Mouse (Mus musculus) C2C12 (cell line): Measurements from ENCODE around the gene Gbe1. TPM values are rescaled to one million over a fixed set of nuclear protein-coding genes. Genes with fewer than 3 reads are reported as not detected.

ENCODE experiments used
- H3K27me3 ChIP-seq: one replicate; pipeline ENCODE4 v1.6.1; 2011; ENCODE audit not compliant: control insufficient read depth, insufficient read depth, insufficient read length
- H3K36me3 ChIP-seq: one replicate; pipeline ENCODE4 v1.6.1; 2011; ENCODE audit not compliant: control insufficient read depth, insufficient read depth
- H3K4me3 ChIP-seq: one replicate; pipeline ENCODE4 v1.5.1; 2011; ENCODE audit warnings: mild to moderate bottlenecking, control low read depth; ENCODE audit not compliant: poor library complexity, insufficient read depth, severe bottlenecking
- H3K79me2 ChIP-seq: one replicate; pipeline ENCODE4 v1.6.1; 2011; ENCODE audit not compliant: control insufficient read depth, insufficient read depth
- H3K79me3 ChIP-seq: one replicate; pipeline ENCODE4 v1.6.1; 2011; ENCODE audit warnings: low read depth, control low read depth
- H3ac ChIP-seq: one replicate; pipeline ENCODE3; 2011; ENCODE audit warnings: low read depth; ENCODE audit not compliant: control insufficient read depth, insufficient read length
- CEBPB ChIP-seq: IDR thresholded peaks from one replicate; pipeline ENCODE4 v1.6.1; 2011; ENCODE audit warnings: low read depth, mild to moderate bottlenecking, control low read depth, moderate library complexity
- CTCF ChIP-seq: IDR thresholded peaks from one replicate; pipeline ENCODE4 v1.5.1; 2011; ENCODE audit not compliant: control insufficient read depth, insufficient read depth, insufficient read length
- FOSL1 ChIP-seq: IDR thresholded peaks from one replicate; pipeline ENCODE4 v1.8.0; 2011; ENCODE audit warnings: mild to moderate bottlenecking, low read length; ENCODE audit not compliant: poor library complexity, insufficient read depth, severe bottlenecking
- MAX ChIP-seq: IDR thresholded peaks from one replicate; pipeline ENCODE4 v1.6.1; 2011; ENCODE audit warnings: mild to moderate bottlenecking, control low read depth
- MYOD1 ChIP-seq: IDR thresholded peaks from one replicate; pipeline ENCODE4 v1.6.1; 2011; ENCODE audit warnings: low read depth; ENCODE audit not compliant: control insufficient read depth, insufficient read length
- MYOG ChIP-seq: IDR thresholded peaks from one replicate; pipeline ENCODE4 v1.6.1; 2011; ENCODE audit not compliant: control insufficient read depth, insufficient read length; ENCODE audit errors: extremely low read depth
- USF1 ChIP-seq: IDR thresholded peaks from one replicate; pipeline ENCODE4 v1.6.1; 2011; ENCODE audit warnings: low read depth, mild to moderate bottlenecking, control low read depth, moderate library complexity
- long read RNA-seq, 2 experiments: library from polyadenylated mRNA; unstranded; transcript quantifications; one replicate each; pipeline ENCODE4 v2.0.0; 2019 to 2020
- polyA plus RNA-seq: library from polyadenylated mRNA; unstranded; fragments of >200 nt; fragmentation: generic; extraction: Trizol; gene quantifications from one replicate; pipeline ENCODE4 v1.2.1, GENCODE M21; 2012; ENCODE audit warnings: missing spikeins

Gene Gbe1
- 5.5 TPM for polyA plus RNA-seq
- long read RNA-seq, experiment 1, partial matches to known transcripts: 2 of 13 reads
- long read RNA-seq, experiment 1, other reads (novel, unspliced or antisense): 10 of 13 reads
- long read RNA-seq, experiment 2, transcript Gbe1-207 (14 exons, 3,303 nt): major isoform, 7 of 128 reads
- long read RNA-seq, experiment 2, partial matches to known transcripts: 2 of 128 reads
- long read RNA-seq, experiment 2, other reads (novel, unspliced or antisense): 119 of 128 reads

DNA sequence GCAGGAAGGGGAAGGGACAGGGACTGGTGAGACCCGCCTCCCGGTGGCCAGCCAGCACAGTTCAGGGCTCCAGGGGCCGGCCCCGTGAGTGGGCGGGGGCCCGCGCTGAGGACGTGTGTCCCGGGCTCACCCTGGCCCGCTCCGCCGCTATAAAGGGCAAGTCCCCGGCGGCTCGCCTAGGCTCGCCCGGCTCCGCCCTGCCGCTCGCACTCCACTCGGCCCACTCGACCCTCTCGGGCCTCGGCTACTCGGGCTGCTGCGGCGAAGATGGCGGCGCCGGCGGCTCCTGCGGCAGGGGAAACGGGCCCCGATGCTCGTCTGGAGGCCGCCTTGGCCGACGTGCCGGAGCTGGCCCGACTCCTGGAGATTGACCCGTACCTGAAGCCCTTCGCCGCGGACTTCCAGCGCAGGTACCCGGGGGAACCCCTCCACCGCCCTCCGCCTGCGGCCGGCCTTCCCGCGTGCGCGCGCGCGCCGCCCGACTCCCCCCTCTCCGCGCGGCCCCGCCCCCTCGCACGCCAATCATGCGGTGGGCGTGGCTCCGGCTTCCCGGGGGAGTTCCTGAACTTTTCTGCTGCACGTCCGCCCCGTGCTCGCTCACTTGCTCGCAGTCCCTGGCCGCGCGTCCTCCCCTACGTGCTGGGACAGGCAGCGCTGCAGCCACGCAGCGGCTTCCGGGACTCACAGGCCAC, at the start of gene Gbe1:
Gene Gbe1 (plus strand): TSS at position 64 of the 692 bp plus-strand sequence.
- Histone ChIP-seq H3K4me3 (peak within 1 kb of the TSS; percentile 52), H3K36me3 (no peaks in the 10 kb centered on the region), H3K79me3 (no peaks in the 10 kb centered on the region), H3K27me3 (no peaks in the 10 kb centered on the region), H3K79me2 (peaks cover 8% of the 10 kb centered on the region), H3ac (peak within 1 kb of the TSS; percentile 96)
- TF ChIP-seq USF1 (no peak), MYOD1 (no peak), MAX (peak; percentile 14), MYOG (no peak), FOSL1 (no peak), CEBPB (no peak), CTCF (no peak)

DNA sequence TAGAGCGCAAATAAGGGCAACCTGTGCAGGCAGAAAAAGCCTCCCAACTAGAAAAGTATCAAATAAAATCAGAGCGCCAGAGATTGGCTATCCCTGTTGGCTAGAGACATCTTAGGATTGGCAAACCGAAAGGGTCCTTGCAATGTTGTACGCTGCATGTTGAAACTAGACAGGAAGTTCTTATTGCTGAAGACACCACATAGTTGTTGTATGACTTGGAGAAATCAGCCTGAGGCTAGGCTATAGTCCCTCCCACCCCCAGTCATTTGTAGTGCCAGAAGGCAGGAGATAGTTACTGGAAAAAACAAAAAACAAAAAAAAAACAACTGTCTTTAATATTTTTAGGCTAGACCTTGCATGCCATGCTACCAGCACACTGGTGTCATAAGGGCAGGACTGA, 3.1 kb upstream of the Gbe1 start:
- no peaks in the 10 kb centered on the region for H3K79me3 ChIP-seq
- peaks cover 8% of the 10 kb centered on the region for H3K79me2 ChIP-seq
- no peak overlapping the region for H3K4me3 ChIP-seq
- no peaks in the 10 kb centered on the region for H3K36me3 ChIP-seq
- H3ac ChIP-seq: no peak overlapping the region
- no peaks in the 10 kb centered on the region for H3K27me3 ChIP-seq
- TF ChIP-seq CEBPB (no peak), MYOD1 (no peak), MAX (no peak), MYOG (no peak), FOSL1 (no peak), USF1 (no peak), CTCF (no peak)

DNA sequence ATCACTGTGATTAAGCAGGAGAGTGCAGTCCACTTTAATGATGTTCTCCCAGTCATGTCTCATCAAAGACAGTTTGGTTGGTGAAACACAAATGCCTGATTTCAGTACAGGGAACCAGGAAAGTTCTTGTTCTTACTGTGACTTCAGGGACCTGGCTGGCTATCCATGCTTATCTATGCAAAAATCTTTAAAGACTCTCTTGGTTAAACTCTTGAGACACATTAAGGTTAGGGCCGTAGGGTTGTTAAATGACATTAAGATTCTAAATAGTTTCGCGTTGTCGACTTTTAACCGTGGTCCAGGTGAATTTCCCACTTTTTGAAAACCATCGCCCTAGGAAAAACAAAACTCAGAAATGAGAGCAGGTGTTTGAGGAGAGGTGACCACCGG, 258 bp upstream of the Gbe1 start:
- H3ac ChIP-seq: peak overlapping the region; percentile 96
- TF ChIP-seq FOSL1 (no peak), USF1 (no peak), CTCF (no peak), MYOD1 (no peak), MYOG (no peak), CEBPB (no peak), MAX (no peak)
- peak overlapping the region; percentile 52 for H3K4me3 ChIP-seq
- H3K27me3 ChIP-seq: no peaks in the 10 kb centered on the region
- no peaks in the 10 kb centered on the region for H3K36me3 ChIP-seq
- peaks cover 8% of the 10 kb centered on the region for H3K79me2 ChIP-seq
- no peaks in the 10 kb centered on the region for H3K79me3 ChIP-seq

DNA sequence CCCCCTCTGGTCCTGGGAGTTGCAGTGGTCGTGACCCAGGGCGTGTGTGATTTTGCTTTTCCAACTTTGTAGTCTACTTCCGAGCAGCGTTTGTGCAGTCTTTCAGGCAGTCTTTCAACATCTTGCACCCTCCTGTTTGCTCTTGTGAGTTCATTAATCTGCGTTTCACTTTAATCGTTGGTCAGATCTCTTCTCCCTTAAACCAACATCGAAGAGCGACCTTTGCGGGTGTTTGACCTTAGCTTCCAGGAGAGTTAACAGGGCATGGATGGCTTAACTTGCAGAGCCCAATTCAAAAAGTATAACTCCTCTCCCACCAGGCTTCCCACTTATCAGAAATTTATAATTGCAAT, 805 bp downstream of the Gbe1 start:
- Histone ChIP-seq H3K79me2 (peaks cover 8% of the 10 kb centered on the region), H3K79me3 (no peaks in the 10 kb centered on the region), H3K4me3 (peak overlapping the region; percentile 52), H3ac (peak overlapping the region; percentile 47), H3K27me3 (no peaks in the 10 kb centered on the region), H3K36me3 (no peaks in the 10 kb centered on the region)
- no peak for TF ChIP-seq FOSL1
- no peak for TF ChIP-seq CEBPB

DNA sequence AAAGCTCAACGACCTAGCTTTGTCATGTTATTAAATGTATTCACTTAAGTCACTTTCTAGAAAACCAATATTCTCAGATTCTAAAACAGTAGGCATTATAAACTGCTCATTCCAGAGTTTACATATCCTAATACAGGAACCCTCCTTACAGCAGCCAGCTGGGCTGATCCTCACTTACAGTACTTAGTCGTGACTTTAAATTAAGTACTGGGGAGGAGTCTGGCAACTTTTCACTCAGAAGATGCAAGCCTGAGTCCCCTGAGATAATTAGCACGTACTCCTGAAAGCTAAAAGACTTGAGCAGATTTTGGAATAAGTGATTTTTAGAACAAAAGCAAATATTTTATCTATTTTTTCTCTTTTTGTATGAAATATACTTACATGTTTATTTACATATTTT, 1.5 kb downstream of the Gbe1 start:
- H3K79me2 ChIP-seq: peaks cover 8% of the 10 kb centered on the region
- no peaks in the 10 kb centered on the region for H3K36me3 ChIP-seq
- no peaks in the 10 kb centered on the region for H3K79me3 ChIP-seq
- H3ac ChIP-seq: no peak overlapping the region
- no peak for TF ChIP-seq MAX
- no peak for TF ChIP-seq FOSL1
- no peak for TF ChIP-seq USF1
- TF ChIP-seq MYOD1: no peak
- H3K27me3 ChIP-seq: no peaks in the 10 kb centered on the region
- no peak overlapping the region for H3K4me3 ChIP-seq
